Mouse (Mus musculus) erythroblast, embryonic 14.5 days (primary cell): Measurements from ENCODE around the gene H13.

ENCODE experiments used
- GATA1 ChIP-seq: IDR thresholded peaks from 2 replicates; pipeline ENCODE4 v1.6.1; 2012; ENCODE audit warnings: low read length, inconsistent platforms, mixed read lengths
- TAL1 ChIP-seq: IDR thresholded peaks from 3 replicates; pipeline ENCODE4 v1.6.1; 2012; ENCODE audit warnings: low read length, inconsistent platforms, mixed read lengths

GRCm38 (mm10) chr2:152718076-152718475, 48.8 kb downstream of the H13 start:
- TF ChIP-seq TAL1 (no peak), GATA1 (no peak)
